Mouse (Mus musculus) 416B (cell line): ENCODE results near the gene Rpl11.
"Not testable (repeated sequence)": the region's sequence is repeated elsewhere in the genome, so short reads cannot be mapped to it uniquely, and the experiment has no call there.

Source experiments
- DNase-seq: peaks from one replicate; pipeline ENCODE4 v3.0.0; 2011; ENCODE audit warnings: low read depth

The Rpl11 gene

DNA sequence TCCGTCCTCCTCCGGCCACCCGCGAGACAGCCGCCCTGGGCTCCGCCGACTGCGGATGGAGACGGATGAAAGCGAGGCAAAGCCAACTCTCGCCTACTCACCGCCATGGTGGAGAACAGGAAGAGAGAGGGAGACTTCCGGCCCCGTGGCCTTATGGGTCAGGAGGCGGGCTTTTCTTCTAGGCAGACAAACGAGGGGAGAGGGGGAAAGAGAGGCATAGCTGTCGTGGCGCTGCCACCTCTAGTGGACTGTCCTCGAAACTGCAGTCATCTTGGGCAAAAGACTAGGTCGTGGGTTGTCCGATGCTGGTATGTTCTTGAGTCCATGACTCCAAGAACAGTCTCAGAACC is at the start of gene Rpl11:
Gene Rpl11 (minus strand): TSS at position 182 of the 350 bp plus-strand sequence.
- DNase-seq: peak; percentile 97

DNA sequence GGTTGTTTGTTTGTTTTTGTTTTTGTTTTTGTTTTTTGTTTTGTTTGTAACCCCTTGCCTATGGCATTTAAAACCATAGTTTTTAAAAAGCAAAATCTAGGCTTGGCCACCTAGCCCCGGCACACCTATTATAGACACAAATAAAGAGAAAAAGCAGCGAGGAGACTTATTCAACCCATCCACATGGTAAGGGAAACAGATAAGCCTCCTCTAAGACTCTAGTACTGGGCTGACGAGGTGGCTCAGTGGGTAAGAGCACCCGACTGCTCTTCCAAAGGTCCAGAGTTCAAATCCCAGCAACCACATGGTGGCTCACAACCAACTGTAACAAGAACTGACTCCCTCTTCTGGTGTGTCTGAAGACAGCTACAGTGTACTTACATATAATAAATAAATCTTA is 48.5 kb upstream of the Rpl11 start:
- not testable (repeated sequence) for DNase-seq

DNA sequence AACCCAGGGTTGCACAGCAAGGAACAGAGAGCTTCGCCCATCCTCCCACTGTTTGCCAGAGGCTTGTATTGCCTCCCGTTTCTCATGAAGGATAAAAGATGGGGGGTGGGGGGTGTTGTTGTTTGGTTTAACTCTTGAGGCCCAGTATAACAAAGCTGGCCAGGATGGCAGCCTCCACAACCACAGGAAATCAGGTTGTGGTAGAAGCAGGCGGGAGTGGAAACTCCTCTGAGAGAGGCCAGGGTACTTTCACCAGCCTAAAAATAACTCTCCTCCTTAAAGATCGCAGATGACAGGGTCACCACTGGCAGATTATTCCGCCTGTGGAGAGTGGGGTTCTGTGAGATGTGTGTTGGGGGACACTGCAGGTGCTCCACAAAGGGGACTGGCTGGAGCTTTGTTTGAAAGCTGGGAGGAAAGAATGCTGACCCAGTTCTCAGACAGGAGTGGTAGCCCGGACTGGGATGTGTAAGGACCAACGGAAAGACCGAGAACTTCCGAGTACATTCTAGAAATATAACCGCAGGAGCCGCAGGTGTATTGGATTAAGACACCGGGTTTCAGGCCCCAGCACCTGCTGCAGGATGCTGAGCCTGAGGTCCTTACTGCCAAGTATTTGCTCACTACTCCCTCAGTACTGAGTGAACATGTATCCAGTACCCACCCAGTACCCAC is 47.3 kb upstream of the Rpl11 start:
- DNase-seq: peak; percentile 26

DNA sequence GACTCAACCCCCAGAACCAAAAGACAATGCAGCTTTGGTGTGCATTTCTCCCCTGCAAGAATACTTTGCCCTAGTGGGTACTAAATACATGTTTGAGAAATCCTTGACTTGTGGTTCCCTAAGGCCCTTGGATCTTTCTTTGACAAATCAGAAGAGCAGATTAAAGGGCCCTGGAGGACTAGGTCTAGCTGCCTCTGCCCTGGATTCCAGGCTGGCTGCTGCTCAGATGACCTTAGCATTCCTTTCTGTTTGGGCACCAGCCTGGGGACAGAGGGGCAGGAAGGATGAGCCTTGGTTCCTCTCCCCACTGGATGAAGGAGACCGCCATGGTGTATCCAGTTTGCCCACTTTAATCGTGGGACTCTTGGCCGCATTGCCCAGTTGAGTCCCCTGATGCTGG is 45.2 kb upstream of the Rpl11 start:
- no peak for DNase-seq

DNA sequence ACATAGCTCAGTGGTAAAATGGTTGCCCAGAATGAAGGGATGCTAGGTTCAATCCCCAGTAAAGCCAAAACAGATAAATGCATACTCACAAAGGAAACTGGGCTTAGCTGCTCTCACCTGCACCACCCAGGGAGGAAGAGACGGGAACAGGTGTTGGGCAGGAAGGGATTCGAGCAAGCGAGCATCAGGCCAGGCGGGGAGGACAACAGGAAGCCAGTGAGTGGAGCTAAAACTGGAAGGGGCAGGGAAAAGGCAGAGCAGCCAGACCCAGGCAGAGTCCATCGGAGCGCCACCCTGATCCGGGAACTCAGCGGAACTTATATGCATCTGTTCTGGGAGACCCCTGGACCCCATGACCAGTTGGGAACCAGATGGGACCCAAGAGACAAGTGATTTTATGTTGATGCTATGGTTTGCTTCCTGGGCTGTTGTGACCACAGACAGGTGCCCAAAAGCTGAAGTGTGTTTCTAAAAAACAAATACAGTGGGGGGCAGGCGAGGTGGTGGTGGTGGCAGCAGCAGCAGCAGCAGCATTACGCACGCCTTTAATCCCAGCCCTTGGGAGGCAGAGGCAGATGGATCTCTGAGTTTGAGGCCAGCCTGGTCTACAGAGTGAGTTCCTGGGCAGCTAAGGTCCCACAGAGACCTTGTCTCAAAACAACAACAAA is 43.4 kb upstream of the Rpl11 start:
- DNase-seq: no peak

DNA sequence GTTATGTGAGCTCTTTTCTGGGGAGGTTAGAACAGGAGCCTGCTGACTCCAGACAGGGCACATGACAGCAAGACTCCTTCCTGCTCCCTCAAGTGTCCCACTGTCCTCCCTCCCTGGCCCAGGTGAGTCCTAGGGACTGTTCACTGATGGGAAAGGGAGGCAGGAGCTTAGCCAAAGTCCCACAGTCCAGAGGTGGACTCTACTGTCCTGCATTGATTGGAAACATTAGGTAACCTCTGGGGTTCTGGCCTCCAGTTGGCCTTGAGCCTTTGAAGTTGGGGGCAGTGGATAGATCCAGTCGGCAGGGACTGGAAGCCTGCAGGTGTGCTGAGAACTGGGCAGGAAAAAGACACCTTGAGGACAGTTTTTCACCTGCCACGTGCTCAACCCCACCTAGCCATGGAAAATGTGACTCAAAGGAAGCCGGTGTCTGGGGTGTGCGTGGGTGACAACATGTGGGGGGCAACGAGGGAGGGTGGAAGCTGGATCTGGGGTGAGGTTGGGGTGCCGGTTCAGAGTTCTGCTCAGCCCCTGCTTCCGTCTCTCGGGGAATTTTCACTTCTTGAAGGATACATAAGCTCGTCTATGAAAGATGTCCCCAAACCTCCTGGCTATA is 42.4 kb upstream of the Rpl11 start:
- DNase-seq: no peak

DNA sequence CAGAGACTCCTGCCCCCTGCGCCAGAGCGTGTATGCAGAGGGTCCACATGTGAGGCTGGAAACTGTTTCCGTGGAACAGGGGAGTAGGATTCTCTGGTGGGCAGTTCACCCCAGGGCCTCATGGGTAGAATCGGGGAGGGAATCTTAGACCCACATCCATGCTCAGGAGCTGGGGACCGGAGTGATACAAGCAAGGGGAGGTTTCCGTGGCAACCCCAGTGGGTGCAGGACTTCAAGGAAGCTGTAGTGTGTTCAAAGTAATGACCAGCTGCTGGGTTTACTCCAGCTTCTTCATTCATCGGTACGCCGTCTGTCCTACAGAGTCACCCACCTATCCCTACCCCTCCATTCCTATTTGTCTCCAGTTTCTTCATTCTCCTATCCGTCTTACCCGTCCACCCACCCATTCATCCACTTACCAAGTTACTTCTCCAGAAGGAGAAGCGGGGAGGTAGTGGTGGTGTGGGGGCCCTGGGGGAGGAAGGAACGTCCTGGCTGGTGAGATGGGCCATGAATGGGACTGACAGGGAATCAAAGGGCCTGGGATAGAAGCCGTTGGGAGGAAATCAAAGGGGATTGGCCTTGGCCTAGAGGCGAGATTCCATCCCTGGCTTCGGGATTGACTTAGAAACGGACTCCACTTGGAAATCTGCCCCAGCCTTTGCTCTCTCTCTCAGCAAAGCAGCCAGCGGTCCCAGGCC is 41.4 kb upstream of the Rpl11 start:
- no peak for DNase-seq

DNA sequence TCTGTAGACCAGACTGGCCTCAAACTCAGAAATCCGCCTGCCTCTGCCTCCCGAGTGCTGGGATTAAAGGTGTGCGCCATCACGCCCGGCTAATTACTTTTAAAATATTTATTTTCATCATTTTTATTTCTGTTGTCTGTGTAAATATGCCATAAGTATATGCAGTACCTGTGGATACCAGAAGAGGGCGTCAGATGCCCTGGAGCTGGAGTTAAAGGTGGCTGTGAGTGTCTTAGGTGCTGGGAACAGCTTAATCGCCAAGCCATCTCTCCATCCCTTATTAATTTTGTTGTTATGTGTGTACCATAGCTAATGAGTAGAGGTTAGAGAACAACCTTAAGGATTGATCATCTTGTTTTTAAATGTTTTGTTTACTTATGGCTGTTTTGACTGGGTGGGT is 39.3 kb upstream of the Rpl11 start:
- no peak for DNase-seq

DNA sequence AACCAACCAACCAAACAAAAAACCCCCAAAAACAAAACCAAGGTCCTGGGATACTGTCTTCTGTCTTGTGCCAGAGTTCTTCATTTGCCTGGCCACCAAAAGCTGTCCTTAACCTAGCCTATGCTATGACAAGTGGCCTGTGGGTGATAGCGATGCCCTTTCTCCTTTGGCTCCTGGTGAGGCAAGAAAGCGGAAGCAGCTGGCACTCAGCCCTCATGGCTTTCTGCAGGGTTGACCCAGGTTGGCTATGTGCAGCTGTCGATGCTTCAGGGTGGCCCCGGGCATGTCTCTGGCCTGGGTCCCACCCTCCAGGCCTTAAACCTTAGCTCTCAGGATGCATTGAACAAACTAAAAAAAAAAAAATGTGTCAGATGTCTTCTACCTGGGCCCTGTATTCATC is 38.1 kb upstream of the Rpl11 start:
- DNase-seq: no peak

DNA sequence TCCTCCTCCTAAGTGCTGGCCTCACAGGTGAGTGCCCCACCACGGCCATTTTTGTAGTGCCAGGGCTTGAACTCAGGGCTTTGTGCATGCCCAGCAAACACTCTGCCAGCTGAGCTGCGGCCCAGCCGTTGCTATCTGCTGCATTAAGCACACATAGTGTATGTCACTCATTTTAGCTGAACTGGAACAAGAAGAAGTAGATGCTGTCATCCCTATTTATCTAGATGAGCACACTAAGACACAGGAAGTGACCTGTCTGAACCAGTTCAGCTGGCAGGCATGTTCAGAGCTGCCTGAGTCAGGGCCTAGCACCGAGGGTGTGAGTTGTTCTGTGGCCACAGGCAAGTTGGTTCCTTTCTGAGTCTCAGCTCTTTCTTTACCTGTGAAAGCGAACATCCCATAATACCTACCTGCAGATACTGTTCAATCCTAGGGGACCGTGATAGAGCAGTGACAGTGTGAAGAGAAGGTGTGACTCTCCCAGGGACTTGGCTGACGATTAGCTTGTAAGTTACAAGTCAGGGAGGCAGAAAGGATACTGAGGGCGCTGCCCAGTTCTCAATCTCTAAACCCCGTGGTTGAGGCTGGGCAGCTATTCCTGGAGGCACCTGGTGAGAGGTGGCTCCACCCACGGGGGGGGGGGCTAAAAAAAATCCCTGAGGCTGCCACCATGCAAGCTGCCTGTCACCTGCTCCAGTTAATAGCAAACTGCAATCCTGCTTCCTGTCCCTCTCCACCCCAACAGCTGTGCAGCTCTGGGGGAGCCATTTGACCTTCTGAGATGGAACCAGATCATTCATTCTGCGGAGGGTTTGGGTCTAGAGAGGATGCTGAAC is 36.7 kb upstream of the Rpl11 start:
- no peak for DNase-seq

DNA sequence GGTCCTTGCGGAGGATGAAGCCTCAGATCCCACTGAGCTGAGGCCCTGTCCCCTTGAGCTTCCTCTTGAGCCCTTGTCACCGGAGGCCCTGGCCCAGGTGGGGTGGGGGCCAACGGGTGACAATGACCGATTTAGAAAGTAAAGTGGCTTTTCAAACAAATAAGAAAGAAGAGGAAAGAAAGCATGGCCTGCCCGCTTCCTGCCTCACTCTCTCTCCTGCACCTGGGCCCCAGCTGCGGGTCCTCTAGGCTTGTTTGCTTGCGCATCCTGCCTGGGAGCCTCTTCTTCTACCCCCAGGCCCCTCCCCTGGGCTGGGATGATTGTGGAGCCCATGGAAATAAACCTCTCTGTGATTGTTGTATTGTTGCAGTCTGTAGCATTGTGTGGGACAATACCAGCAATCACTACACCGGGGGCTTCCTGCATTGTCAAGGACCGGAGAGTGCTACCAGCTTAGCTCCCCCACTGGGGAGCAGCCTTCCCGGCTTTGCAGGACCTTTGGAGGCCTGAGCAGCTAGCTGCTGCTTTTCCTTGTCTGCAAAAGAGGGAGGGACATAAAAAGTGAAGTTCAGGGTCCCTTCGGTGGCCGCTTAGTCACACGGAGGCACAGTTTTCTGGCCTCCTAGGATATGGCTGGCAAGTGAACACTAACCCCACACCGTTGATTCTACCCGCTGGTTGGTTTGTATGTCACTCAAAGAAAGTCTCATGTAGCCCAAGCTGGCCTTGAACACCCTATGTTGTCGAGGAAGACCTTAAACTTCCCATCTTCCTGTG is 35.9 kb upstream of the Rpl11 start:
- DNase-seq: no peak

DNA sequence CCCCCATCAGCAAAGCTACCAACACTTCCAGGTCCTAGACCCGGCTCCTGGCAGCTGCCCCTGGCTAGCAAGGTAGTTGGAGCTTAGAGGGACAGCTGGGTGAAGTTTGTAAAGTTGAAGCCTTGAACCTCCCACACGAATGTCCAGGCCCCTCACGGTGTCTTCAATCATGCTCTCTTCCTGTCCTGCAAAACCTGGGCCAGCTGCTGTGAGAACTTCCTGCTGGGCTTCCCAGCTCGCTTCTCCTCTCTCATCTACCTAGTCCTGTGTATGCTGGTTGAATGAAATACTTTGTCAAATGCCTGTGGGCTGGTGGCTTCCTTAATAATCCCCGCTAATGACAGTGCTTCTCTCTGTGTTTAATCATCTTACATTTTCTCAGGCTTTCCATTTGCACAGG is 35.1 kb upstream of the Rpl11 start:
- DNase-seq: no peak

DNA sequence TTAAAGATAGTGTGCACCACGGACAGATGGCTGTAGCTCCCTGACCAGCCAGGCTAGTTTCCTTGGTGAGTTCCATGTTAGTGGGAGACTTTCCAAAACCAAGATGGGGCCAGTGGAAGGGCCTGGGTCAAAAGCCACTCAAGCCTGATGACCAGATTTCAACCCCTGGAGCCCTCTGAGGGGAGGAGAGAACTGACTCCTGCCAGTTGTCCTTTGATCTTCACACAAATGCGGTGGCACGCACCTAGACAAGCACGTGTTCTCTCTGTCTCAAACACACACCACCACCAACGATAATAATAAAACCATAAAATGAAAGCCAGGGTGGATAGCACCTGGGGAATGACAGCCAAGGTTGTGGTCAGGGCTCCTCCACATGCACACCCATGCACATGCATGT is 34.0 kb upstream of the Rpl11 start:
- DNase-seq: no peak

DNA sequence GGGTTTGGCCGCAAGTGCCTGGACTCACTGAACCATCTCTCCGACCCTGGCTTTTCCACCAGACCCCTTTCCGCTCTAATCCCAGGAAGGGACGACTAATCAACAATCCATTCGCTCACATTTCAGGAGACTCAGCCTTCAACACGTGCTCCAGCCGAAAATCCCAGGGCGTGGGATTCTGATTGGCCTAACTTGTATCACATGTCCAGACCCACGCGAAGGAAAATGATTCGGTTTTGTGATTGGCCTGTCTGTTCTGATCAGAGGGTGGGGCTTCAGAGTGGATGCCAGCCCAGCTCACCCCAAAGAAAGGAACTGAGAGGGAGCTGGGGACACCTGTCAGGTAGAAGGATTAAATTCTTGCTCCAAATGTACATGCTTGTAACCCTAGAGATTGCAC is 31.6 kb upstream of the Rpl11 start:
- no peak for DNase-seq

DNA sequence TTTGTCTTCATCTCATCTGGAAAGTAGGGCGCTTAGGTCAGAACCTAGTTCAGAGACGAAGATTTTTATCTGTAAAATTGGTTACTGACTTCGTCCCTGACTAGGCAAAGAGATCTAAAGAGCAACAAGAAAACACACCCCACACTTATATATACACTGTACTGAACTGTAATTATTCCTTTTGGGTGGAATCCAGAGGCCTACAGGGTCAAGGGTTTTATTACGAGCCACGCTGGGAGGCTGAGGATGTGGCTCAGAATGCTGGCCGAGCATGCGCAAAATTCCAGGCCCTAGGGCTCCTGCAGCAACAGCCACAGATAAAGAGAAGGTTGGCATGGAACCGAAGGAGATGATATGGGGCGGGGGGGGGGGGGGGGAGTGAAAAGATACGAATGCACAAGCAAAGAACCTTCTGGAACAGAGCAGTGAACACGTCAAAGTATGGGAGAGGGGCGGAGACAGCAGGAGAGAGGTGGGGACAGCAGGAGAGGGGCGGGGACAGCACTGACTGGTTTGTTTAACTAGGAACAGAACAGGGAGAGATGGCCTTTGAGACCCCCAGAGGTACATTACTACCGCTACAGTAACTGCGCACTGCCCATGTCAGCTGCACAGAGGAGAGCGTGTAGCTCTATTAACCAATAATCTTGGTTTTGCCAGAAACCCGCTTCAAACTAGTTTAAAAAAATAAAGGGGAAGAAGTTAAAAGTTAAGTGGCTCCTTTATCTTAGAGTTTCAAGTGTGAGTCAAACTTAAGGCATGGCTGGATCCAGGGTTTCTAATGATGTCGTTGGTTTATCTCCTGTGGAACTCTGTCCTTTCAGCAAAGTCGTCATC is 30.3 kb upstream of the Rpl11 start:
- DNase-seq: no peak

DNA sequence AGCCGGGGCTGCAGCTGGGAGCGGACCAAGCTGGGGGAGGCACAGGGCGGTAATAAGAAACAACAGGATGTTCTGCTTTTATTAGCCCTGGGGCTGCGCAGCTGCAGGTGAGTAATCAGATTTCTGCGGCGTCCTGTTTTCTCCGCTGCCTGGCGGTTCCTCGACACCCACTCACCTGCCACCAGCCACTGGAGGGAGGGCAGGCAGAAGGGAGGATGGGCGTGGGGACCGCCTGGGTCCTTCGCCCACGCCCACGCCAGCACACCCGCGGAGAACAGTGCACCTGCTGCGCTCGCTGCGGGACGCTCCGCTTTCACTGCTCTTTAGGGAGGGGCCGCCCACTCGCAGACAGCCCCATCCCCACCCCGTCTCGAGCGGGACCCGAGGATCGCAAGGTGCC is 28.5 kb upstream of the Rpl11 start:
- DNase-seq: no peak

DNA sequence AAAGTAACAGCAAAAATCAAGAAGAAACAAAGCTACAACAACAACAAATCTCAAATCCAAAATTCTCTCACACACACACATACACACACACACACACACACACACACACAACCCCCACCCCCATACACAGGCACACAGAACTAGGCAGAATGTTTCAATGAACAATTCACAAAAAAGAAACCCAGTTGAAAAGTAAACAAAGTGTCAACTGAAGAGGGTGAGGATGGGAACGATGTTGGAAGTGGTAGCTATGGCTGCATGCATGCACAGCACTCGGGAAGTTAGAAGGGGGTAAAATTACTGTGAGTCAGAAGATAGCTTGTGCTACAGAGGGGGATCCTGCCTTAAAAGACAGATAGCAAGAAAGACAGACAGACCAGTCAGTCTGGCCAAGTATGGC is 25.4 kb upstream of the Rpl11 start:
- DNase-seq: no peak

DNA sequence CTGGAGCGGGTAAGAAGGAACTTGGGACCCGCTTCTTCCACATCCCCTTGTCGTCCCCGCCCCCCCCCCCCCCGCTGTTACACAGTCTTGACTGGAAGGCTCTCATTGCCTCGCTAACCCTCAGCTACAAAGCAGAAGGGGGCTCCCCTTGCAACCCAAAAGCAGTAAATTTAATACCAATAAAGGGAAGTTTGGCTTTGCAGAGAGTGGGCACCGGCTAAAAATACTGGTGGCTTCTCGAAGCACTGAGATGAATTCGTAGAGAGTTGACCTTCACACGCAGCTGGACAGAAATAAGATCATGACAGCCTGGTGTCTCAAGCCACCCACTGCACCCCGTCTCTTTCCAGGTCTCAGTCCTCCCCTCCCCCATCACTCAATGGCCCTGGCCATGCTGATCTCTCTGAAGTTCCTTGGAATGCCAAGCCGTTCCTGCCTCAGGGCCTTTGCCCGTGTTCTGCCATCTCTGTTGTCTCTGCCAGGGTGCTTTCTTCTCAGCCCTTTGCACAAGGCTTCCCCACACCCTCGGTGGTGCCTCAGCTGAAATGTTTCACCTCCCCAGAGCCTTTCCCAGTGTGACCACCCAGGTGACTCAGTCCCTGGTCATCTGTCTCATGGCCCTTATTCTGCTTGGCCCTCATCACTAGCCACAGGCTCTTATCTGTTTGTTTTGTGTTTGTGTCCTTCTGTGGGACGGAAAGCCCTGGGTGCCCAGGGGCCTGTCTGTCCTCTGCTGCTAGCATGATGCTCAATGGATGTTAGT is 23.7 kb upstream of the Rpl11 start:
- DNase-seq: no peak

DNA sequence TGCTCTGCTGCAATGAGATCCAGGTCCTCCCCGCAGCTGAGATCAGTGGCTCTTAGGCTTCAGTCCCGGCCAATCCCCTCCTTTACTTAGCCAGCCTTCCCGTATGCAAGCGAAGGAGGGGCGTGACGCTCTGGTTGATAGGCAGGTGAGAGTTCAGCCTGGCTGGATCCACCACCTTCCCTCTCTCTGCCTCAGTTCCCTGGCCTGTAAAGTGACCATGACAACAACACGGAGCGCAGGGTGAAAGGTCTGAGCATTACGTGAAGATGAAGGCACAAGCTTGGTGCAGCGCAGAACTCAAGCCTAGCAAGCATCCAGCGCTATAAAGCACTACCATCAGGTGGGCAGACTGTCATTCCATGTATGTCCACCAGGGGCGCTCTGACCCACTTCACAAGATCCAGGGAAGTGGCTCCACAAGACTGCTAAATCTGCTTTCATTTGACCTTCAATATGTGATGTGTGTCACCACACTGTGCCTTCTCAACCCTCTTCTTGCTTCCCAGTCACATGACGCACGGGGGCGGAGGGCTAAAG is 18.0 kb upstream of the Rpl11 start:
- DNase-seq: peak; percentile 73
